Mouse (Mus musculus): ENCODE data around the gene Manf. TPM values are rescaled to one million over a fixed set of nuclear protein-coding genes. Genes with fewer than 3 reads are reported as not detected.

Gene Manf
- total RNA-seq, 2 experiments from 2014 or later = 100 to 151 TPM

Other genes starting within 250 kb of the Manf start
- not detected for gene Grm2, start 235.9 kb downstream of the Manf start, total RNA-seq (2021)
- 10 to 100 TPM; 42.2 to 45.6 TPM for gene Tex264, start 206.1 kb downstream of the Manf start, total RNA-seq (2021)
- gene Rad54l2, start 102.8 kb downstream of the Manf start, total RNA-seq (2021) = 1 to 10 TPM; 9.0 to 9.2 TPM
- 10 to 100 TPM; 26.5 to 35.4 TPM for gene Dcaf1, start 70.1 kb downstream of the Manf start, total RNA-seq (2021)
- 10 to 100 TPM; 12.8 to 13.4 TPM for gene Rbm15b, start 4.6 kb downstream of the Manf start, total RNA-seq (2021)

Measured in heart, adult 18-20 months (tissue).